Mouse (Mus musculus) G1E (cell line): ENCODE data around the gene Bms1. TPM values are rescaled to one million over a fixed set of nuclear protein-coding genes. Genes with fewer than 3 reads are reported as not detected.

Experiments used
- ATAC-seq: 2 replicates; pipeline ENCODE4 v1.8.0; 2016; ENCODE audit warnings: mild to moderate bottlenecking; ENCODE audit not compliant: insufficient number of reproducible peaks, poor library complexity, low FRiP score, severe bottlenecking; ENCODE audit errors: extremely low read depth
- DNase-seq: peaks from one replicate; pipeline ENCODE4 v3.0.0; 2012; ENCODE audit warnings: low spot score
- H3K27me3 ChIP-seq: 2 replicates; pipeline ENCODE4 v1.6.1; 2012; ENCODE audit warnings: mild to moderate bottlenecking, low read length, inconsistent platforms; ENCODE audit not compliant: insufficient read depth
- H3K36me3 ChIP-seq: replicated peaks from 2 replicates; pipeline ENCODE3; 2012; ENCODE audit warnings: mild to moderate bottlenecking, inconsistent platforms
- H3K4me1 ChIP-seq: 2 replicates; pipeline ENCODE4 v1.6.1; 2012; ENCODE audit warnings: low read depth, low read length, inconsistent platforms, mixed read lengths; ENCODE audit not compliant: insufficient read depth
- H3K4me3 ChIP-seq: 2 replicates; pipeline ENCODE4 v1.5.1; 2012; ENCODE audit warnings: low read depth, mild to moderate bottlenecking, inconsistent platforms, low read length, moderate library complexity, mixed read lengths
- H3K9me3 ChIP-seq: replicated peaks from 2 replicates; pipeline ENCODE4 v1.6.1; 2012; ENCODE audit warnings: inconsistent platforms
- CTCF ChIP-seq: IDR thresholded peaks from 2 replicates; pipeline ENCODE4 v1.5.1; 2012; ENCODE audit warnings: low read depth, low read length, inconsistent platforms, mixed read lengths
- GATA1 ChIP-seq: IDR thresholded peaks from 2 replicates; pipeline ENCODE4 v1.6.1; 2012; ENCODE audit warnings: borderline replicate concordance, low read length, inconsistent platforms, mixed read lengths
- GATA2 ChIP-seq: IDR thresholded peaks from 2 replicates; pipeline ENCODE4 v1.6.1; 2012; ENCODE audit warnings: low read depth, low read length, inconsistent platforms, borderline replicate concordance
- POLR2AphosphoS5 ChIP-seq: IDR thresholded peaks from 2 replicates; pipeline ENCODE4 v1.6.1; 2012; ENCODE audit warnings: low read depth, low read length, inconsistent platforms; ENCODE audit not compliant: insufficient replicate concordance
- TAL1 ChIP-seq: conservative IDR thresholded peaks from 2 replicates; pipeline ENCODE4 v1.6.1; 2012; ENCODE audit warnings: low read depth, low read length, inconsistent platforms, mixed read lengths
- polyA plus RNA-seq: library from polyadenylated mRNA; stranded (reverse); fragments of >175 nt; gene quantifications from 2 replicates; pipeline ENCODE4 v1.2.3, GENCODE M21; 2012
- total RNA-seq, 2 experiments: library from RNA; stranded (forward) in 1 of 2; stranded (reverse) in 1 of 2; fragments of 200-1000 nt in 1 of 2; fragments of >200 nt in 1 of 2; fragmentation: Nextera tagmentation in 1 of 2; gene quantifications; 2 replicates each; pipeline ENCODE4 v1.2.3; 2014 to 2017

Gene Bms1
- total and polyA plus RNA-seq, 3 experiments, result 55.8 to 198 (median 98.9) TPM

- H3K4me3 ChIP-seq, result no peak overlapping the region
- H3K27me3 ChIP-seq, result peaks cover 33% of the 10 kb centered on the region
- ATAC-seq, result no peak
These were observed 46.0 kb downstream of the Bms1 start for GRCm38 (mm10) chr6:118373294-118373693.

GRCm38 (mm10) chr6:118372794-118373193, 46.5 kb downstream of the Bms1 start:
- Histone ChIP-seq H3K4me1 (no peaks in the 10 kb centered on the region), H3K27me3 (peaks cover 33% of the 10 kb centered on the region), H3K9me3 (no peaks in the 10 kb centered on the region), H3K4me3 (no peak overlapping the region), H3K36me3 (no peaks in the 10 kb centered on the region)
- no peak for DNase-seq
- no peak for TF ChIP-seq POLR2AphosphoS5
- no peak for TF ChIP-seq GATA1
- TF ChIP-seq TAL1, result no peak
- TF ChIP-seq GATA2, result no peak
- no peak for TF ChIP-seq CTCF
- no peak for ATAC-seq

More at GRCm38 (mm10) chr6:118373294-118373693, 46.0 kb downstream of the Bms1 start:
- H3K4me1 ChIP-seq, result no peaks in the 10 kb centered on the region
- no peak for TF ChIP-seq POLR2AphosphoS5
- 0 out of 2 replicates have a peak, but pooled peaks have one; percentile 27 for TF ChIP-seq CTCF
- no peak for DNase-seq
- H3K36me3 ChIP-seq, result no peaks in the 10 kb centered on the region
- H3K9me3 ChIP-seq, result no peaks in the 10 kb centered on the region

DNA sequence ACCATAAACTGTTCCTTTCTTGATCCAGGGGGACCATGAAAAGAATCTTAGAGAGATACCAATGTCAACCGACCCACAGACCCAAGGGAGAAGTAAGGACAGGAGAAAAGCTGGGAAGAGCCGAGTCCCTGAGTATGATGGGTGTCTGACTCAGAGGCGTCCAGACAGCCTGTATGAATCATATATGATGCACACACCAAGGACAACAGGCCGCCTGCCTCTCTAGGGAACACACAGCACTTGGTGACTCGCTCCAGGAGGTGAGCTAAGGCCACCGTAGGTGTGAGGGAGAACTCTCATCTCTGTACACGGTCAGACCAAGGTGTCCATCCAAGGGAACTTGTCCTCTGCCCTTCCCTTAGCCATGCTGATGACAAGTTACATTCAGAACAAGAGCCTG, 51.8 kb downstream of the Bms1 start:
- H3K9me3 ChIP-seq, result no peaks in the 10 kb centered on the region
- DNase-seq (no peak), ATAC-seq (no peak)
- H3K27me3 ChIP-seq, result peaks cover 19% of the 10 kb centered on the region
- no peaks in the 10 kb centered on the region for H3K36me3 ChIP-seq
- H3K4me3 ChIP-seq, result no peak overlapping the region
- no peaks in the 10 kb centered on the region for H3K4me1 ChIP-seq
- TF ChIP-seq GATA1, result no peak

DNA sequence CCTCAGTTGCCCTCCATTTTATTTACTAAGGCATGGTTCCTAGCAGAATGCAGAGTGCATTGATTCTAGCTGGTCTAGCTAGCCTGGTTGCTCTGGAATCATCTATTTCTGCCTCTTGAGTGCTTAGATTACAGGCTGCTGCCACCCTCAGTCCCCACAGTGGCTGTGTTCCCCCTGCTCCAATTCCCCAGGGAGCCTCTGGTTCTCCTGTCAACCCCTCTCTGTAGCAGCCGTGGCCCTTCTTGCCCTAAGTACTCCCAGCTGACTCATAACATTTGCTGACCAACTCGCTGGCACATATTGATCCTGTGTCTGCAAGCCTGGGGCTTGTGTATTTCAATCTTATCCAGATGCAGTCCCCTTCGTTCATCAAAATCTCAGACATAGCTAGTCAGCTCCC, 53.1 kb downstream of the Bms1 start:
- no peak for TF ChIP-seq TAL1
- no peak for TF ChIP-seq GATA2
- no peak for TF ChIP-seq POLR2AphosphoS5
- no peak for TF ChIP-seq CTCF
- no peak for TF ChIP-seq GATA1
- Histone ChIP-seq H3K27me3 (peaks cover 17% of the 10 kb centered on the region), H3K36me3 (no peaks in the 10 kb centered on the region), H3K4me3 (no peak overlapping the region), H3K4me1 (no peaks in the 10 kb centered on the region), H3K9me3 (no peaks in the 10 kb centered on the region)
- ATAC-seq, result no peak
- no peak for DNase-seq

- DNase-seq (no peak), ATAC-seq (no peak)
- H3K4me1 ChIP-seq, result no peaks in the 10 kb centered on the region
- TF ChIP-seq GATA2 (no peak), TAL1 (no peak), GATA1 (no peak), POLR2AphosphoS5 (no peak), CTCF (no peak)
- H3K27me3 ChIP-seq, result peaks cover 17% of the 10 kb centered on the region
- no peaks in the 10 kb centered on the region for H3K36me3 ChIP-seq
- no peak overlapping the region for H3K4me3 ChIP-seq
- no peaks in the 10 kb centered on the region for H3K9me3 ChIP-seq
These were observed 53.5 kb downstream of the Bms1 start for GRCm38 (mm10) chr6:118365781-118366180.

- Histone ChIP-seq H3K4me1 (no peaks in the 10 kb centered on the region), H3K36me3 (no peaks in the 10 kb centered on the region), H3K4me3 (no peak overlapping the region), H3K9me3 (no peaks in the 10 kb centered on the region), H3K27me3 (no peaks in the 10 kb centered on the region; the same call in 1 of the 2 replicates)
- DNase-seq (no peak), ATAC-seq (no peak)
- TF ChIP-seq POLR2AphosphoS5 (no peak), GATA2 (no peak), CTCF (no peak), TAL1 (no peak), GATA1 (no peak)
These were observed 68.9 kb downstream of the Bms1 start for GRCm38 (mm10) chr6:118350342-118350741.

DNA sequence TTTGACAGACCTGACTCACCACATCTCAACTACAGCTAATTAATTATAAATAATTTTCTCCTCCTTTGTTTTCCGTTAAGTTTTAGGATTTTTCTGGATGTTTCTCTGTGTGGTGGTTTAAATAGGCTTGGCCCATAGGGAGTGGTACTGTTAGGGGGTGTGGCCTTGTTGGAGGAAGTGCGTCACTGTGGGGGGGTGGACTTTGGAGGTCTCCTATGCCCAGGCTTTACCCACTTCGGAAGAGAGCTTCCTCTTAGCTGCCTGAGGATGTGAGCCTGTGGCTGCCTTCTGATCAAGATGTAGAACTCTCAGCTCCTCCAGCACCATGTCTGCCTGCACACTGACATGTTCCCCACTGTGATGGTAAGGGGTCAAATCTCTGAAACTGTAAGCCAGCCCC, 71.1 kb downstream of the Bms1 start:
- no peak overlapping the region for H3K4me3 ChIP-seq
- ATAC-seq (no peak), DNase-seq (no peak)
- H3K9me3 ChIP-seq, result no peaks in the 10 kb centered on the region
- H3K4me1 ChIP-seq, result no peaks in the 10 kb centered on the region
- no peak for TF ChIP-seq CTCF
- no peaks in the 10 kb centered on the region; the same call in 1 of the 2 replicates for H3K27me3 ChIP-seq
- H3K36me3 ChIP-seq, result no peaks in the 10 kb centered on the region
